Mouse (Mus musculus) lung, postnatal 36 days (tissue): ENCODE measurements at regions not wholly inside any gene's neighbourhood (a gene's known extent, or its start where the extent isn't known, plus 50 kb on each side); places are given as distances from the start of the nearest gene placed in this dataset.
"Not testable (repeated sequence)": the region's sequence is repeated elsewhere in the genome, so short reads cannot be mapped to it uniquely, and the experiment has no call there.

ENCODE experiments used
- DNase-seq: peaks from one replicate; pipeline ENCODE4 v3.0.0; 2022; ENCODE audit warnings: mixed read lengths

DNA sequence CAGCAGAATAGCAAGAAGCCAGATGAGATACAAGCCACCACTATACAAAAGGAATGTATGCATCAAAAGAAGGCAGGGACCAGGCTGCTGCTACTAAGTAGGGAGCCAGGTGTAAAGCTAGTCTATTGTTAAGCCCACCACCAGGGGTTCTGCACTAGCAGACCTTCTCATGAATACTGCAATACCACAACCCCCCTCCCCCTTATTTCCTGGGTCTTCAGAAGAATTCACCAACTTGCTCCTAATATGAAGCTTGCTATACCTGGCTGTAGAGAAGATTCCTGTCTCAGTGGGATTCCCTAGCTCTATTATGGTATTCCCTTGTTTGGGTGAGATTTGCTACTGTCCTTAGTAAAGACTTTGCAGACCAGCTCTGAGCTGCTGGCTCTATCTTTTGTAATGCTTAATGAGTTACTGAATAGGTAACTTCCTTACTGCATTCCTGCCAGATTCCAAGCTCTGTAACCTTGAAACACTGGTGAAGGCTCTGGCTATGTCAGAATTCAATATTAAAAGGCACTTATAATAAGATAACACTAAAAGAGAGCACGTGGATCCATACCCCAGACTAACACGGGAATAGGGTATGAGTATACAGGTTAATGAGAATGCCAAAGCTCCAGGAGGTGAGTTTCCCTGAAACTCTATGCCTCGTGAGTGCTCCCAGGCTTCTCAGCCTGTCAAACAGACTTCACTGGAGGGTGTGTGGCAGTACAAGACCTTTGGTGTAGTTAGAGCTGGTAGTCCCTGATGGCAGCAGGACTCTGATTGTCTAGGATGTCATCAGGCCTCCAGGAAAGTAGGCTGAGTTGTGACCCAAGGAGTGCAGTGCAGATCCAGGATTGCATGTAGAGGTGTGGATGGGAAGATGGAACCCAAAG is 455.5 kb downstream of the Plxdc2 start:
- not testable (repeated sequence) for DNase-seq

DNA sequence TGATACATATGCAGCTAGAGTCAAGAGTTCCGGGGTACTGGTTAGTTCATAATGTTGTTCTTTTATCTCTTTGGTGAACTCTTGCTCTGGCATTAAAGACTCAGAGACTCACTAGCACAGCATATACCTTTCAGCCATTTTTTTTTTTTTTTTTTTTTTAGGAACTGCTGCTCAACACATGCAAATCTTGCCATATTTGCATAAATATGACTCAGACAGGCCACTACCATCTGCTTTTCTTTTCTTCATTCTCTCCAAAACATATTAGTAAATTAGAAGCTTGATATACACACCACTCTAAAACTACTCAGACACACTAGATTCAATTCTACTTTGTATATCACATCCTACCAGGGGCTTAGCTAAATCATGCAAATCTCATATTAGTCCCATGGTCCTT is 464.3 kb downstream of the Plxdc2 start:
- DNase-seq, result no peak

DNA sequence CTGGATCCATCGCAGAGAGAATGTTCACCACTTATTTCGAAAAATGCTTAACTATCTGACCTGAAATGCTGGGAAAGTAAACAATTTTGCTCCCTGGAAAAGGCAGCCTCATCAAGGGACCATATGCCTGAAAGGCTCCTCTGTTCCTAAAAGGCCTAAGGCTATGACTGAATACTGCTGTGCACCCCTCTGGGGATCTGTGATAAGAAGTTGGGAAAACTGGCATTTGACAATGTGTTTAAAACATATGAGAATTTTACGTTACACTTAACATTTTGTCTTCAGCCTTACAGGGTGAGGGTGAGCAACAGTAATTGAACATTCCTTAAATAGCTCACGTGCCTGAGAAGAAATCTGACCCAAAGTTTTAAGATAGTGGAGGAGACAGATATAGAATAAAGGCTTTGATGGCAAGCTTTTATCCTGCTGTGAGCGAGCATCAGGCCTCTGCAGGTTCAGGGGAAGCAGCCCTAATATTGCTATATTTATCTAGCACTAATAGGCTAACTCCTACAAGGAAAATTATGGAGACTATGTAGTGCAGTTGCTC is 468.7 kb downstream of the Plxdc2 start:
- no peak for DNase-seq

DNA sequence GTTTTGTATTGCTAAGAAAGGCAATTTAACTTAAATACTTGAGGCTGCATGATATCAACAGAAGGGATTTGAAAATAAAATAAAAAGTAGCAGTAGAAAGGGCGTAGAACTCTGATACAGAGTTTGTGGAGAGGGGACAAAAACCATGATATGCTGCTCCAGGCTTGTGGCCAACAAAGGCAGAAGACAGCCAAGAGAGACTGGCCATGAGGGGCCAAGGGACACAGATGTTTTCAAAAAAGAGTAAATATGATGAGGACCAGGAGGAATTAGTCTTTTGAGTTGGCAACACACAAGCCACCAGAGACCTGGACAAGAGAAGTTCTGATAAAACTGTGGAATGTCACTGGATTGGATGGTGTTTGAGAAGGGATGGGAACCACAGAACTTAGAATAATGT is 471.2 kb downstream of the Plxdc2 start:
- no peak for DNase-seq

DNA sequence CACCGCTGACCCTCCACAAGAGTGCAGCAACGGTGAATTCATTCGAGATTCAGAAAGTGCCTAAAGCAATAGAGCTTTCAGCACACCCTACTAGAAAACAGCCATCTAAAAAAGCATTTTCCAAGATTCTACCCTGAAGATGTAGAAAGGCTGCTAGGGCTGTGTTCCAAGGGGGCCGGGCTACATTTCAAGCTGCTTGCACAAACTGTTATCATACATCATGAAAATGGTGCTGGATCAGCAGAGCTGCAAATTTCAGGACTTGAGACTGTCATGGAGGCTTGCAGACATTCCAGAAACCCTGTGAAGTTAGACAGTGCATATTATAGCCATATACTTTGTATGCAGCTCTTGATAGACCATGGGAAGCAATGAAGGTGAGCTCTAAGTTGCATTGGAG is 479.9 kb downstream of the Plxdc2 start:
- DNase-seq, result peak; percentile 22

DNA sequence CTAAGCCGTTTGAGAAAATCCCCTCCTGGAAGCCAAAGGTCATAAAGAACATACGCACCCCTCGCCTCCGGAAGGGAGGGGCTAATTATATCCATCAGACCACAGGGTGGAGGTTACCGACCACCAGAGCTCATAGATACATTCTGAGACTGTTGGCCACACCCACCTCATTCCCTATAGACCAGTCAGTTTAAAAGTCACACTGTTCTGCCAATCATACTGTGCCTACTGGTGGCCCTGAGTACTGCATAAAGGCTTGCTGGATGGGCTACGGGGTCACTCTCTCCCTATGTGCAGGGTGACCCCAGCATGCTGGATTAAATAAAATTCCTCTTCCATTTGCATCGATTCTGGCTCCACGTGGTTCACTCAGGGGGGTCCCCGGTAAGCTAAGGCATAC is 482.6 kb downstream of the Plxdc2 start:
- DNase-seq, result no peak

DNA sequence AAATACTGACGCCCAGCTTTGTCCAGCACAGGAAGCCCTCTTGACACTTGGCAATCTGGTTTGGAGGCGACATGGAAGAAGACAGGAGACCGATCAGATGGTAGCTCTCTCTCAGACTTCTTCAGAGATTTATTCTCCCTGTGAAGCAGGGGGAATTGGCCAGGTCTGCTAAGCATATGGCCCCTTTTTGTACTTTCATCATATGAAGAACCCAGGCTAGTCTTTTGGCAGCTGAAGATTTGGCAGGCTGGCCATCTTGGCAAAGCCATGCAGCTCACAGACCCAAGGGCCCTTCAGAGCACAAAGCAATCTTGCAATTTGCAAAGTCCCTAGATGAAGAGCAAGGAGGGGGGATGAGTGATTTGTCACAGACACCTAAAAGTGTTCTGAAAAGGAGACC is 493.8 kb downstream of the Plxdc2 start:
- peak; percentile 63 for DNase-seq

DNA sequence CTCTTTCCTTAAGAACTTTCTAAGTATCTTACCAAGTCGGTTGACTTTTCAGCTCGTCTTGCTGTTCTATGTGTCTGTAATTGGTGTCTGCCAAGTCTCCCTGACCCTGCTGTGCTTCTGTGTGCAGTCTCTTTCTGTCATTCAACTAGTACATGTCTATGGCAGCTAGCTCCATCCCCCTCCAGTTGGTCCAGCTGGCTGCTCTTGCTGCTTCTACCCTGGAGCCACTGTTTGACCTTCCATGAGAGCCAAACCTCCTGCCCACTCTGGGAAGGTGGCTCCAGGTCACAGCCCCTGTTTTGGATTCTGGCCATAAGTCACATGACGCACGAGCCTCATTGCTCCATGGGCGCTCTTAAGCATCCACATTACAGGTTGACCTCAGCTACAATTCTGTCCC is 504.0 kb downstream of the Plxdc2 start:
- no peak for DNase-seq

DNA sequence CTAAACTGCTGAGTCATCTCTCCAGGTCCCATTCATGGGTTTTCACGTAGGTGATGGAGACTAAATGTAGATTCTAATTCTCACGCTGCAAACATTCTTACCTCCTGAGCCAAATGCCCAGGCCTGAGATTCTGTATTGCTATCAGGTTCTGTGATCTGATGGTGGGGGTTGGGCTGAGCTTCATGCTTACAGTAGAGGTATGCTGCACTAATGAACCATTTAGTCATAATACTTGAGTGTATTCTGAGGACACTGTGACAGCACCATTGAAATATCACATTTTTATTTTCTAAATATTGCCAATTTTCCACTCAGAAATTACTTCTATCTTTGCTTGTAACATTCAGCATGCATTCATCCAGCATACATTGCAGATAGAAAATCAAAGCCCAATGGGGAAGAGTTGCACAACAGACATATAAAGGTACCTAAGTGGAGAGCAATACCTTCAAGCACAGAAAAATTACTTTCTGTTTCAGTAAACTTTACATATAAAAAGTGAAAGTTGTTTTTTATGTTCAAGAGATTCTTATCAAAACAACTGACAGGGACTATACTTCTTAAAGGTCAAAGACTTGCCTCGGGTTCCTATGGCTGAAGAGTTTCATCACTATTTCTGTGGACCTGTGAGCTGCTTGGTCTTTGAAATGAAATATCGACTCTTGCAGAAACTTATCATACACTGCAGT is 510.2 kb downstream of the Plxdc2 start:
- no peak for DNase-seq

DNA sequence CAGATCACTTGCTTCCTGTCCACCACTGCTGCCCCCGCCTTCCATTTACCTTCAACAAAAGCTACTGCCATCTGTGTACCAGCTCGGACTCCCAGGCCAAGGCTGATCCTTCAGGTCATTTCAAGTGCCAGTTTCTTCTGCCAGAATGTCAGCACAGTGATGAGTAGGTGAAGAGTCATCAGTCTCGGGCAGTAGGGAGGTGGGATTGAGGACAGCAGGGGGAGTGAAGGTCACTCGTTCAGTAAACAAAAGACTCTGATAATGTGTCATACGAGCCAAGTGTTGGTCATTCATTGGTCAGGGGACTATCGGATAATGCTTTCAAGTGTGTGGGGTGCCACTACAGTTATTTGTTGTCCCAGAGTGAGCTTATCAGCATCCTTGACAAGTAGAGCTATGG is 536.3 kb downstream of the Plxdc2 start:
- DNase-seq, result not testable (repeated sequence)

DNA sequence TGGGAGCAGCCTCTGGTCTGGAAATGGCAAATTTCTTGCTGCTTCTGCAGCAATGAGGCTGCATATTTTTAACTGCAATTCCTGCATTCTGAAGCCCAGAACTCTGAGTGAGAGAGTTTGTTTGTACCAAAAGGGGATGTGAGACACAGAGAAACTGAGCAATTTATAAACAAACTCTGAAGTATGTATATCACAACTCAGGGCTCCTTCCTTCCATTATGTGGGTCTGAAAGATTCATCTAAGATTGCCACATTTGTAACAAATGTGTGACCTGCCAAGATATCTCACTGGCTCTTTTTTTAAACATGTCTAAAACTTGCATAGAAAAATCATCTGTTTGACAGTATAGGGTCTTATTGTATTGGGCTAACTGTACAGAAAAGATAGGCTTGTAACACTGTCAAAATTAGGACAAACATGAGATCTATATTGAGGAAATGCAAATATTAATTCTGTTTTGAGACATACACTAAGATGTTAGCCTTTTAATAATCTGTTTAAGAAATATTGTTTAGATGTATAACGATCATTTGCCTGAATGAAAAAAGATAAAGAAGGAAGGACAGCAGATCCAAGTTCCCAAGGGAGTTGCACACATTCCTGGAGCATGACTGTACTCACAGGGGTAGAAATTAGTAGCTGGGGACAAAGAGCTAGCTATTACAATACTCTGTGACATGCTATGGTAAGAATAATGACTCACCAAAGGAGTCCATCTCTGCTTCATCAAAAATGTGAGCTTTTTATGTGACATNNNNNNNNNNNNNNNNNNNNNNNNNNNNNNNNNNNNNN is 553.3 kb downstream of the Plxdc2 start:
- DNase-seq, result peak; percentile 6

DNA sequence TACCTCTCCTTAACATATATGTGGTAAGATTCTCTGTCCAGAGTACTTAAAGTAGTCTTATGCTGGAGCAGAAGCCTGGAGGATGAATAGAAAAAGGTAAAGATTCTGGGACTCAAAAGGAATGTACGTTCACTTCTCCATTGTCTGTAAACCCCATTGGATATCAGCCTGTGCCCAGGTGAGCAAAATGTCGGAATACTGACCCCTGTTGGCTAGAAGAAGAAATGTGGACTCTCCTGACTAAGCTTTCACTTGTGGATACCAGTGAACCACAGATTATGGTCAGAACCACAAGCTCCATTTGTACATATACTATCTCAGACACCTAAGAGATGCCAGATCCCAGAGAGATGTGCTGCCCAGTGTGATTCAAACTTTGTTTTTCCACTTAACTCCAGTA is 558.5 kb downstream of the Plxdc2 start:
- DNase-seq, result peak; percentile 9

DNA sequence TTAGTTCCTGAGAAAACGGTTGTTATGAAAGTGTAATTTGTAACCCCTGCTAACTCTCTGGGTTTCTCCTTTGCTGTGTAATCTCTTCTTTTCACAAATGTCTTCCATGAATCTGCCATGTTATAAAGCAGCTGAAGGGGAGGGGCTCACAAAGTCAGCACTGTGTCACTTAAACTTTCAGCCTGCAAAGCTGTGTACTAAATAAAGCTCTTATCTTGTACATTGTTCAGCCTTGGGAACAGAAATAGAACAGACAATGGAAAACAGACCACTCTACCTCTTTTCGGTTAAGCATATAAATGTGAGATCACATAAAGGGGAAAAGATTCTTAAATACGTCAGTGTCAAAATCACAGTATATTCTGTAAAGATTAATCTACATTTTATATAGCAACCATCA is 573.9 kb downstream of the Plxdc2 start:
- no peak for DNase-seq

DNA sequence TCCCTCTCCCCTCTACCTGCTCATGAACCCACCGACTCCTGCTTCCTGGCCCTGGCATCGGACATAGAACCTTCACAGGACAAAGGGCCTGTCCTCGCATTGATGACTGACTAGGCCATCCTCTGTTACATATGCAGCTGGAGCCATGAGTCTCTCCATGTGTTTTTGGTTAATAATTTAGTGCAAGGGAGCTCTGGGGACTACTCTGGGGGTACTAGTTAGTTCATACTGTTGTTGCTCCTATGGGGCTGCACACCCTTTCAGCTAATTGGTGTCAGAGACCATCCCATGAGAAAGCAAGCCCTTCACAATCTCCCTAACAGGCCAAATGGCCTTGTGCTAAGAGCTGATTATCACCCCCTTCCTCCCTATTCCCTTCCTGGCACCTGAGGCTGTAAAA is 603.3 kb downstream of the Plxdc2 start:
- DNase-seq, result no peak

DNA sequence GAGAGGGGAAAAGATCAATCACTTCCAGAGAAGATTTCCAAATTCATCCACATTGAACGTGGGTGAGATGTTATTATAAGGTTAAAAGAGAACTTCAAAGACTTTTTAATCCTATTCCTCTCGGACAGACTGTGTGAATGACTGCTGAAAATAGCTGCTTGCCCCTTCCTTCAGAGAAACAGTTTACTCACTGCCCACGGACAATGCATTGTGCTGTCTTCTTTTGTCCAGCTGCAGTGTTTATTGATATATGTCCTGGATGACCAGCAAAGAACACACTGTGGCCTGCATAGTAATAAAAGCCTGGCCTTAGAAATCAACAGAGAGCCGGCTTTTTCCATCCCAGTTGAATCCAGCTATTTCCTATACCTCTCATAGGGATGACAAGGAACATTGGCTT is 621.3 kb downstream of the Plxdc2 start:
- no peak for DNase-seq

DNA sequence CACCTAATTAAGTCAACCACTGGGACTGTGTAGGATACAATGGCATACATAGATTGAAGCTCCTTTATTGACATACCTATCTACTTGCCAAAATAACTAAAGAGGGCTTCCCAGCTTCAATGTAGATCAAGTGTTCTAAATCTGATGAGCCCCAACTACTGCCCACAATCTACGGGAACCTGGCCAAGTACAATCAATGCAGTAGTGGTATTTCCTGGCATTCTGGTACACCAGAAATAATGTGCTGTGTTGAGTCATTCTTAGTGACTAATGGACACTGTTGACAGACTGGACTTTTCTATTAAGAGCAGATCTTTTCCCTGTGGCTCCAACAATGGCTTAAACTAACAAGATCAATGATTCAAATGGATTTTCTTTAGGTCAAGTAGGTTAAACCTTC is 626.7 kb downstream of the Plxdc2 start:
- DNase-seq, result no peak

DNA sequence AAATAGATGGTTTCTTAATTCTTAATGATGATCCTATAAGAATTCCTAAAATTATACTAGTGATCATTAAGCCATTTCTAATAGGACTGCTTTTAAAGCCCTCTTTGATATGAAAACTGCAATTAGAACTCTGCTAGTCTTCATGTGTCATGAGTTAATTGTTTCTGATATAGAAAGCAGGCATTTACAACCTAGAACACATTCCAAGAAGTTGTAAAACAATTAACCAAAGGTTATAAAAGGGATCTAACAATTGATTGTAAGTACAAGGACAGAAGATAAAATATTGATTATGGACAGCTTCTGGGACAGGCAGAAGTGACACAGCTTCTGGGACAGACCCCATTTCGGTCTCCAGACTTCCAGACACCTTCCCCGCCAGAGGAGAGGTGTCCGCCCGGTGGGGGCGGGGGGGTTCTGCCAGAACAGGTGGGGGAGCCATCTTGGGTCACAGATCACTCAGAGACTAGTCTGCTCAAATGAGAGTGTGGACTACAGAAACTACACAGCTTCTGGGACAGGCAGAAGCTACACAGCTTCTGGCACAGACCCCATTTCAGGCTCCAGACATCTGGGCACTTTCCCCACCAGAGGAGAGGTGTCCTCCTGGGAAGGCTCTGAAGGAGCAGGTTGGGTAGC is 627.6 kb downstream of the Plxdc2 start:
- DNase-seq, result no peak
